Mouse (Mus musculus): Measurements from ENCODE around the gene Mycbp2.

DNA sequence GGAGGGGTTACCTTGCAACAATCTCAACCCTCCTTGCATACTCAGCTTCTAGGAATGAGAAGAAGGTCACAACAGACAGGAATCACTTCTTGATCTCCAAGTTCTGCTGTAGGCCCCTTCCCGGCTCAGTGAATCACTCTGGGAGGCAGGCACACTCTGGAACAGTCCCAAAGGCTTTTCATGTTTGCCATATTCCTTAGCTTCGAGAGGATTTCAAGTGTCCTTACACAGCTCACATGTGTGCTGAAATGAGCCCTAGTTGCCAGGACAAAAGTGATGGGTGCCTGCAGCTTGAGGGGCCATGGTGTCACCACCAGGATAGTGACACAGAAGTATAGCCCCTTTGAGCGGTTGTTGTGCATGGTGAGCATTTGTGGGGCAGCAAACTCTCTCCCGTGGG is 273.9 kb downstream of the Mycbp2 start:
- TF ChIP-seq CTCF (IDR thresholded peaks at IDR 0.05) (no peak), EP300 (IDR thresholded peaks at IDR 0.05) (no peak)

All from lung, postnatal 0 days (tissue).